Mouse (Mus musculus): ENCODE data around the gene Stxbp3. TPM values are rescaled to one million over a fixed set of nuclear protein-coding genes. Genes with fewer than 3 reads are reported as not detected.

The Stxbp3 gene
- total and polyA plus RNA-seq, 3 experiments: 15.9 to 32.2 TPM; not detected in 1

DNA sequence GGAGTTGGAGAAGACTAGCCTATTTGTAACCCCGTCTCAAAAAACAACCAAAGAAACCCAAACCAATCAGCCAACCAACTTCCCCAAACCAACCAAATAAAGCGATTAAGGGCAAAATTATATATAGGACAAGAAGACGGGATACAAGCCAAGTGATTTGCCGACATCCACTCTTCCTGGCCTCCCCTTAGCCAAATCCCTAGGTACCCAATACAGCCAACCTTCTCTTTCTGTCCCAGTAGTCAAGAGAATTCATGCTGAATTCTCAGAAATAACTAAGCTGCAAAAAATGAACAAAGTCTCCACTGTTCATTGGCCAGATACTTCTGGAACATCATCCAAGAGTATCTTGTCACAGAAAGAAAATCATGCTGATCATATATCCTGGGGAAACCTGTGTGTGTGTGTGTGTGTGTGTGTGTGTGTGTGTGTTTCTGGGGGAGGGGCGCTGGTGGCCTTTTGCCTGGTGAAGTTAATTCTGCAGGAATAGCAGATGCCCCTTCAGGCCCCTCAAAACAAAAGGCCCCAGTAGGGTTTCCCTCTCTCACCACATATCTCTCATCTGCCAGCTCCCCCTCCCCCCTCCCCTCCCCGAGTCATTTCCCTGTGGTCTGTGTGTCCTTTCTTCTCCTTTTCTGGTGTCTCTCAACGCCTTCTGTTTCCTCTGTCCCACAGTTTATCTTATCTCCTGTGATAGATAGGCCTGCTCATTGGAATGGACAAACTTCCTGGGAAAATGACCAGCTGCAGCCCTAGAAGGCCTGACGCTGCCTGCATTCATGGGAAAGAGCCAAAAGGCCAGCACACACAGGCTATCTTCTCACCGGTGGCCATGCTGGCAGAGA is 45.6 kb upstream of the Stxbp3 start (continued):
- TF ChIP-seq UBTF (IDR thresholded peaks at IDR 0.05; ENCODE audit: borderline replicate concordance, insufficient read depth, low read depth, low read length): no peak
- 0 out of 2 replicates have a peak, but pooled peaks have one; percentile 18 for TF ChIP-seq MYC (IDR thresholded peaks at IDR 0.05; ENCODE audit: low read depth, low read length)
- TF ChIP-seq POLR2AphosphoS5 (IDR thresholded peaks at IDR 0.05; ENCODE audit: borderline replicate concordance, low read depth, low read length): no peak
- TF ChIP-seq ZKSCAN1 (IDR thresholded peaks at IDR 0.05; ENCODE audit: low read depth, low read length): no peak
- peak; percentile 80 for TF ChIP-seq ETS1 (IDR thresholded peaks at IDR 0.05; ENCODE audit: low read depth, low read length)
- peak; percentile 21; the same call in 1 of the 2 replicates for TF ChIP-seq HCFC1 (IDR thresholded peaks at IDR 0.05; ENCODE audit: low read depth, low read length)
- TF ChIP-seq MEF2A (IDR thresholded peaks at IDR 0.05; ENCODE audit: extremely low read depth, insufficient replicate concordance, low read depth, low read length, poor library complexity, severe bottlenecking): 0 out of 2 replicates have a peak, but pooled peaks have one; percentile 7

DNA sequence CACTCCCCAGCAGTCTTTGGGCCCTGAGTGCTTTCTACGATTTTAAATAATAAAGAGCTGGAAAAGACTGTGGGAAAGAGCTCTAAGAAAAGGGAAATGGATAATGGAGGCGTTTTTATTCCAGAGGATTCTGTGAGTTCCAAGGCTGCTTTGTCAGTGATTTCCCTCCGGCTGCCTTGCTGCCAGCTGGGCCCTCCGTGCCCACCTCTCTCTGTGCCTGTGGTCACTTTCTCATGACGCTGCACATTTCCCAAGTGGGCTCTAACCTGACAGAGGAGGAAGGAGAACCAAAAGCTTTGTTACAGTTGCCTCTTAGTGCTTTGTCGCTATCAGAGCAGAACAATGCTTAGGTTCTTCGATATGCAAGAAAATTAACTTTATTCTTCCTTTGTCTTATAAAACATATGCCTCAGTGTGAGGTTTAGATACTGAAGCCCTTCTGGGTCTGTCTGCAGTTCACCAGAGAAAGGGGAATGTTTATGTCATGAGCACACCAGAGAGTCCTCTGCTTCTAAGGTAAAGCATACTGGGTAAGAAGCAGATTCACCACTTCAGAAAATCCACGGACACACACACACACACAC is 44.5 kb upstream of the Stxbp3 start:
- peaks cover 0 to 16% of the 10 kb centered on the region in 2 experiments; a peak in 2 of 4 replicates for H3K36me3 ChIP-seq (ENCODE audit: control insufficient read depth in 1 of 2, insufficient read depth in 2 of 2, low read length in 2 of 2)
- H3K27ac ChIP-seq (ENCODE audit: control insufficient read depth, low read depth, low read length): peak overlapping the region; percentile 69
- H3K79me2 ChIP-seq (ENCODE audit: control insufficient read depth, insufficient read depth, low read length, poor library complexity): no peaks in the 10 kb centered on the region
- peak overlapping the region; percentile 50 for H3K9ac ChIP-seq (ENCODE audit: control insufficient read depth, low read depth, low read length, poor library complexity, severe bottlenecking)
- peaks cover 18 to 25% of the 10 kb centered on the region in 2 experiments for H3K4me1 ChIP-seq (ENCODE audit: control insufficient read depth in 1 of 2, insufficient read depth in 2 of 2, low read length in 2 of 2)
- peak overlapping the region; percentile 40 to 44 for H3K4me3 ChIP-seq (ENCODE audit: control insufficient read depth in 1 of 2, insufficient read depth in 1 of 2, low read depth in 2 of 2, low read length in 2 of 2)
- DNase-seq (ENCODE audit: low read depth, low spot score): peak; percentile 54
- no peaks in the 10 kb centered on the region for H3K9me3 ChIP-seq (replicated peaks; ENCODE audit: insufficient read depth, low read length)
- H3K27me3 ChIP-seq (ENCODE audit: control insufficient read depth in 1 of 2, insufficient read depth in 2 of 2, low read length in 2 of 2): no peaks in the 10 kb centered on the region
- TF ChIP-seq CHD2 (IDR thresholded peaks at IDR 0.05; ENCODE audit: low read length): 0 out of 2 replicates have a peak, but pooled peaks have one; percentile 5
- TF ChIP-seq USF2 (IDR thresholded peaks at IDR 0.05; ENCODE audit: borderline replicate concordance in 1 of 2, insufficient read depth in 1 of 2, low read depth in 1 of 2, low read length in 2 of 2): no peak
- TF ChIP-seq NRF1 (IDR thresholded peaks at IDR 0.05; ENCODE audit: insufficient read depth, low read depth, low read length, poor library complexity, severe bottlenecking): no peak
- no peak for TF ChIP-seq ZNF384 (IDR thresholded peaks at IDR 0.05; ENCODE audit: low read depth, low read length)
- TF ChIP-seq MAFK (IDR thresholded peaks at IDR 0.05; ENCODE audit: borderline replicate concordance, low read depth, low read length): no peak
- peak; percentile 48; the same call in 1 of the 2 replicates for TF ChIP-seq TCF12 (IDR thresholded peaks at IDR 0.05; ENCODE audit: low read depth, low read length)
- TF ChIP-seq ETS1 (IDR thresholded peaks at IDR 0.05; ENCODE audit: low read depth, low read length): 0 out of 2 replicates have a peak, but pooled peaks have one; percentile 10
- TF ChIP-seq MAZ (IDR thresholded peaks at IDR 0.05; ENCODE audit: low read depth, low read length): no peak
- no peak for TF ChIP-seq CTCF (IDR thresholded peaks at IDR 0.05 in 2 of 3, conservative IDR thresholded peaks at IDR 0.05 in 1 of 3; ENCODE audit: control insufficient read depth in 1 of 3, insufficient read depth in 1 of 3, low read depth in 2 of 3, low read length in 3 of 3, poor library complexity in 1 of 3, severe bottlenecking in 1 of 3)
- no peak for TF ChIP-seq JUND (IDR thresholded peaks at IDR 0.05; ENCODE audit: low read depth, low read length)
- no peak for TF ChIP-seq TAL1 (IDR thresholded peaks at IDR 0.05; ENCODE audit: low read length)
- 0 out of 2 replicates have a peak, but pooled peaks have one; percentile 25 for TF ChIP-seq MXI1 (IDR thresholded peaks at IDR 0.05; ENCODE audit: low read depth, low read length)
- 0 out of 2 replicates have a peak, but pooled peaks have one; percentile 25 for TF ChIP-seq NELFE (IDR thresholded peaks at IDR 0.05; ENCODE audit: low read depth, low read length)
- no peak for TF ChIP-seq TBP (IDR thresholded peaks at IDR 0.05; ENCODE audit: low read depth, low read length)
- TF ChIP-seq UBTF (IDR thresholded peaks at IDR 0.05; ENCODE audit: borderline replicate concordance, insufficient read depth, low read depth, low read length): no peak
- TF ChIP-seq RCOR1 (IDR thresholded peaks at IDR 0.05; ENCODE audit: low read depth, low read length): 0 out of 2 replicates have a peak, but pooled peaks have one; percentile 35
- 0 out of 2 replicates have a peak, but pooled peaks have one; percentile 27 for TF ChIP-seq ZMIZ1 (IDR thresholded peaks at IDR 0.05; ENCODE audit: low read depth, low read length)
- TF ChIP-seq ZC3H11A (IDR thresholded peaks at IDR 0.05; ENCODE audit: low read depth, low read length): peak; percentile 41; the same call in 1 of the 2 replicates
- peak in 1 of 2 experiments; percentile 17; a peak in 1 of 4 replicates for TF ChIP-seq POLR2A (IDR thresholded peaks at IDR 0.05; ENCODE audit: control insufficient read depth in 1 of 2, insufficient read depth in 1 of 2, low read depth in 1 of 2, low read length in 2 of 2, poor library complexity in 1 of 2)
- TF ChIP-seq EP300 (IDR thresholded peaks at IDR 0.05; ENCODE audit: low read depth in 1 of 2, low read length in 2 of 2): peak in 1 of 2 experiments; percentile 57; a peak in 3 of 4 replicates
- 0 out of 2 replicates have a peak, but pooled peaks have one; percentile 13 for TF ChIP-seq GATA1 (IDR thresholded peaks at IDR 0.05; ENCODE audit: low read depth, low read length)
- TF ChIP-seq USF1 (IDR thresholded peaks at IDR 0.05; ENCODE audit: low read depth, low read length): no peak
- TF ChIP-seq ELF1 (IDR thresholded peaks at IDR 0.05; ENCODE audit: low read depth, low read length): no peak
- TF ChIP-seq POLR2AphosphoS5 (IDR thresholded peaks at IDR 0.05; ENCODE audit: borderline replicate concordance, low read depth, low read length): no peak
- TF ChIP-seq MYC (IDR thresholded peaks at IDR 0.05; ENCODE audit: low read depth, low read length): peak; percentile 42; the same call in 1 of the 2 replicates
- TF ChIP-seq HCFC1 (IDR thresholded peaks at IDR 0.05; ENCODE audit: low read depth, low read length): peak; percentile 51
- TF ChIP-seq CHD1 (IDR thresholded peaks at IDR 0.05; ENCODE audit: low read depth, low read length): no peak
